Mouse (Mus musculus): Measurements from ENCODE around the gene Rps12-ps3. TPM values are rescaled to one million over a fixed set of nuclear protein-coding genes. Genes with fewer than 3 reads are reported as not detected.

Gene Rps12-ps3
- polyA plus RNA-seq, 1 experiment from 2014 or later: 55.6 TPM

DNA sequence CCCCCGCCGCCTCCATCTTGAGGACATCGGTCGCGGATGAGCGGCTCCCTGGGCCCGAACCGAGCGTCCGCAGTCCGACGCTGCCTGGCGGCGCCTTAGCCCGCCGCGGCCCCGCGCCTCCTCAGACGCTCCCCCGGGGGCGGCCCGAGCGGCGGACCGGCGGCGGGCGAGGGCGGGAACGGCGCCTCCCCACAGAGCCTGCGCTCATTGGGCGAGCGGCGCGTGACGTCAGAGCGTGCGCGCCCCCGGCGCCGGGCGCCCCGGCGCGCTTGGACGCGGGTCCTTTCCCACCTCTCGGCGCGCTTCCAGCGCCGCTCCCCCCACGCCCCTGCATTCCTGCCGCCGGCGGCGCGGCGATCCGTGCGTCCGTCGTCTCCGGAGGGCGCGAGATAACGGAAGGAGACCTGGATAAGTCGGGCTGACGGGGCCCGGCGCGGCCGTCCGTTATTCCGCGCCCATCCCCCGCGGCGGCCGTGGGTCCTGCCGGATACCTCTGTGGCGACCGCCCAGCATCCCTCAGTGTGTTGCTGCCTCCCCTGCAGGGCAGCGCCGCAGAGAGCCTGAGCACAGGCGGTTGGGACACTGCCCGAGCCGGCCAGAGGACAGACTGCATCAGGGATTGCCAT is 23.7 kb downstream of the Rps12-ps3 start, which contains the start of gene Pdzd8:
TSS of gene Pdzd8 (minus strand) at position 123 of the 626 bp plus-strand sequence.
- Histone ChIP-seq H3K4me1 (replicated peaks; ENCODE audit: control insufficient read depth, insufficient read depth, low read length) (peaks cover 20% of the 10 kb centered on the region), H3K9me3 (ENCODE audit: control insufficient read depth, low read length) (no peaks in the 10 kb centered on the region), H3K9ac (ENCODE audit: low read length) (peak within 1 kb of the TSS; percentile 88), H3K27me3 (replicated peaks; ENCODE audit: control insufficient read depth, insufficient read depth, low read length) (no peaks in the 10 kb centered on the region), H3K4me2 (ENCODE audit: low read length) (peak within 1 kb of the TSS; percentile 88), H3K4me3 (ENCODE audit: low read depth, low read length) (peak within 1 kb of the TSS; percentile 66), H3K27ac (ENCODE audit: low read depth) (peak within 1 kb of the TSS; percentile 93), H3K36me3 (ENCODE audit: control insufficient read depth, insufficient read depth, low read length) (no peaks in the 10 kb centered on the region)
- ATAC-seq (replicated peaks; ENCODE audit: low FRiP score, low TSS enrichment, low read depth) (peak; percentile 94), DNase-seq (ENCODE audit: low spot score) (peak; percentile 88)
- under 1% methylated on average over 85 of the region's 91 CpGs for WGBS

- Histone ChIP-seq H3K9ac (ENCODE audit: low read length) (peak overlapping the region; percentile 88), H3K4me1 (replicated peaks; ENCODE audit: control insufficient read depth, insufficient read depth, low read length) (peaks cover 16% of the 10 kb centered on the region), H3K9me3 (ENCODE audit: control insufficient read depth, low read length) (no peaks in the 10 kb centered on the region), H3K27me3 (replicated peaks; ENCODE audit: control insufficient read depth, insufficient read depth, low read length) (no peaks in the 10 kb centered on the region), H3K36me3 (ENCODE audit: control insufficient read depth, insufficient read depth, low read length) (no peaks in the 10 kb centered on the region), H3K4me3 (ENCODE audit: low read depth, low read length) (peak overlapping the region; percentile 66), H3K4me2 (ENCODE audit: low read length) (peak overlapping the region; percentile 81), H3K27ac (ENCODE audit: low read depth) (peak overlapping the region; percentile 93)
- DNase-seq (ENCODE audit: low spot score): no peak
- no peak for ATAC-seq (replicated peaks; ENCODE audit: low FRiP score, low TSS enrichment, low read depth)
- WGBS: 2% methylated on average over 11 of the region's 11 CpGs
Observed at GRCm38 (mm10) chr19:59346325-59346724, 24.2 kb downstream of the Rps12-ps3 start.

GRCm38 (mm10) chr19:59349329-59349960 is 27.4 kb downstream of the Rps12-ps3 start:
- H3K36me3 ChIP-seq (ENCODE audit: control insufficient read depth, insufficient read depth, low read length): no peaks in the 10 kb centered on the region
- H3K27ac ChIP-seq (ENCODE audit: low read depth): no peak overlapping the region
- no peak for DNase-seq (ENCODE audit: low spot score)
- H3K4me3 ChIP-seq (ENCODE audit: low read depth, low read length): no peak overlapping the region
- H3K4me1 ChIP-seq (replicated peaks; ENCODE audit: control insufficient read depth, insufficient read depth, low read length): peaks cover 4% of the 10 kb centered on the region; the same call in 1 of the 2 replicates
- H3K27me3 ChIP-seq (replicated peaks; ENCODE audit: control insufficient read depth, insufficient read depth, low read length): no peaks in the 10 kb centered on the region
- H3K4me2 ChIP-seq (ENCODE audit: low read length): no peak overlapping the region
- 92% methylated on average over 6 of the region's 6 CpGs for WGBS
- H3K9me3 ChIP-seq (ENCODE audit: control insufficient read depth, low read length): no peaks in the 10 kb centered on the region
- no peak overlapping the region for H3K9ac ChIP-seq (ENCODE audit: low read length)
- ATAC-seq (replicated peaks; ENCODE audit: low FRiP score, low TSS enrichment, low read depth): no peak

DNA sequence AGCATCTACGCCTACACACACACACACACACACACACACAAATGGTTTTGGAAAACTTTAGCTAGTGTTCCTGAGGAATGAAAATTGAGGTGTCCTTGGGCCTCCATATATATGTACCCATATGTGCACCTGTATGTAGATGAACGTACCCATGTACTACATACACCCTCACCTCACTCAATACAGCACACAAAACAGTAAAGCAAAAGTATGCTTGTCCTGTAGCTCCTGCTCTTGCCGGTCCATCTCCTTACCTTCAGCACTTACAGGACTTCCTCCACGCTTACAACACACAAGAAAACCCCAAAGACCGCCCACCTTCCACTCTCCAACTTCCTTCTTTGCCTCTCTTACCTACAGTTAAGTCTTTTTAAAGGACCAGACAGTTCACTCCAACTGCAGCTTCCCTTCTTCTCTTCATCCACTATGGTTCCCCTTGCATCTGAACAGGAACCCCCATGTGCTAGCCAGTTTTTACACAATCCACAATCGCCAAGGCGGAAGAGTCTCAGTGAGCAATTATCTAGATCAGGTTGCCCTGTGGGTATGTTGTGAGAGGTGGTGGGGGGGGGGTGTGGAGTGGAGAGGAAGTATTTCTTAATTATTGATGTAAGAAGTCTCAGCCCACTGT is 28.3 kb downstream of the Rps12-ps3 start:
- Histone ChIP-seq H3K9ac (ENCODE audit: low read length) (no peak overlapping the region), H3K4me1 (replicated peaks; ENCODE audit: control insufficient read depth, insufficient read depth, low read length) (peaks cover 4% of the 10 kb centered on the region; the same call in 1 of the 2 replicates), H3K27me3 (replicated peaks; ENCODE audit: control insufficient read depth, insufficient read depth, low read length) (no peaks in the 10 kb centered on the region), H3K27ac (ENCODE audit: low read depth) (no peak overlapping the region), H3K9me3 (ENCODE audit: control insufficient read depth, low read length) (no peaks in the 10 kb centered on the region), H3K36me3 (ENCODE audit: control insufficient read depth, insufficient read depth, low read length) (no peaks in the 10 kb centered on the region), H3K4me2 (ENCODE audit: low read length) (no peak overlapping the region), H3K4me3 (ENCODE audit: low read depth, low read length) (no peak overlapping the region)
- DNase-seq (ENCODE audit: low spot score): no peak
- WGBS: 81% methylated on average over 7 of the region's 7 CpGs
- no peak for ATAC-seq (replicated peaks; ENCODE audit: low FRiP score, low TSS enrichment, low read depth)

- Histone ChIP-seq H3K4me2 (ENCODE audit: low read length) (peak overlapping the region; percentile 7; the same call in 1 of the 2 replicates), H3K27ac (ENCODE audit: low read depth) (no peak overlapping the region), H3K27me3 (replicated peaks; ENCODE audit: control insufficient read depth, insufficient read depth, low read length) (no peaks in the 10 kb centered on the region), H3K4me3 (ENCODE audit: low read depth, low read length) (no peak overlapping the region), H3K4me1 (replicated peaks; ENCODE audit: control insufficient read depth, insufficient read depth, low read length) (peaks cover 3% of the 10 kb centered on the region; the same call in 1 of the 2 replicates), H3K36me3 (ENCODE audit: control insufficient read depth, insufficient read depth, low read length) (no peaks in the 10 kb centered on the region), H3K9me3 (ENCODE audit: control insufficient read depth, low read length) (no peaks in the 10 kb centered on the region), H3K9ac (ENCODE audit: low read length) (no peak overlapping the region)
- ATAC-seq (replicated peaks; ENCODE audit: low FRiP score, low TSS enrichment, low read depth) (peak; percentile 32; the same call in 1 of the 2 replicates), DNase-seq (ENCODE audit: low spot score) (no peak)
- 29% methylated on average over 15 of the region's 15 CpGs for WGBS
Observed at GRCm38 (mm10) chr19:59351151-59351889, 29.2 kb downstream of the Rps12-ps3 start.

DNA sequence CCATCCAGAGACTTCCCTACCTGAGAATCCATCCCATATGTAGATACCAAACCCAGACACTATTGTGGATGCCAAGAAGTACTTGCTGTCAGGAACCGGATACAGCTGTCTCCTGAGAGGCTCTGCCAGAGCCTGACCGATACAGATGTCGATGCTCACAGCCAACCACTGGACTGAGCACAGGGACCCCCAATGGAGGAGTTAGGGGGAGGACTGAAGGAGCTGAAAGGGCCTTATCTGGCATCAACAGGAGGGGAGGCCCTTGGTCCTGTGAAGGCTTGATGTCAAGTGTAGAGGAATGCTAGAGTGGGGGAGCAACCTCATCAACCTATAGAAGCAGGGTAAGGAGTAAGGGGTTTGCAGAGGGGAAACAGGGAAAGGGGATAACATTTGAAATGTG is 30.7 kb downstream of the Rps12-ps3 start:
- DNase-seq (ENCODE audit: low spot score): no peak
- Histone ChIP-seq H3K9me3 (ENCODE audit: control insufficient read depth, low read length) (no peaks in the 10 kb centered on the region), H3K4me2 (ENCODE audit: low read length) (no peak overlapping the region), H3K36me3 (ENCODE audit: control insufficient read depth, insufficient read depth, low read length) (no peaks in the 10 kb centered on the region), H3K27ac (ENCODE audit: low read depth) (no peak overlapping the region), H3K27me3 (replicated peaks; ENCODE audit: control insufficient read depth, insufficient read depth, low read length) (no peaks in the 10 kb centered on the region), H3K4me1 (replicated peaks; ENCODE audit: control insufficient read depth, insufficient read depth, low read length) (no peaks in the 10 kb centered on the region; the same call in 1 of the 2 replicates), H3K4me3 (ENCODE audit: low read depth, low read length) (no peak overlapping the region), H3K9ac (ENCODE audit: low read length) (no peak overlapping the region)
- 86% methylated on average over 3 of the region's 3 CpGs for WGBS
- ATAC-seq (replicated peaks; ENCODE audit: low FRiP score, low TSS enrichment, low read depth): no peak

GRCm38 (mm10) chr19:59354906-59355305 is 32.8 kb downstream of the Rps12-ps3 start:
- ATAC-seq (replicated peaks; ENCODE audit: low FRiP score, low TSS enrichment, low read depth): no peak
- H3K27ac ChIP-seq (ENCODE audit: low read depth): no peak overlapping the region
- WGBS: 47% methylated on average over 2 of the region's 2 CpGs

GRCm38 (mm10) chr19:59356388-59356787 is 34.3 kb downstream of the Rps12-ps3 start:
- Histone ChIP-seq H3K4me3 (ENCODE audit: low read depth, low read length) (no peak overlapping the region), H3K4me2 (ENCODE audit: low read length) (no peak overlapping the region), H3K4me1 (replicated peaks; ENCODE audit: control insufficient read depth, insufficient read depth, low read length) (no peaks in the 10 kb centered on the region), H3K36me3 (ENCODE audit: control insufficient read depth, insufficient read depth, low read length) (no peaks in the 10 kb centered on the region), H3K27me3 (replicated peaks; ENCODE audit: control insufficient read depth, insufficient read depth, low read length) (no peaks in the 10 kb centered on the region), H3K27ac (ENCODE audit: low read depth) (no peak overlapping the region), H3K9me3 (ENCODE audit: control insufficient read depth, low read length) (no peaks in the 10 kb centered on the region), H3K9ac (ENCODE audit: low read length) (no peak overlapping the region)
- no peak for ATAC-seq (replicated peaks; ENCODE audit: low FRiP score, low TSS enrichment, low read depth)
- WGBS: 69% methylated on average over 3 of the region's 3 CpGs
- no peak for DNase-seq (ENCODE audit: low spot score)

More at GRCm38 (mm10) chr19:59354906-59355305, 32.8 kb downstream of the Rps12-ps3 start:
- Histone ChIP-seq H3K4me3 (ENCODE audit: low read depth, low read length) (no peak overlapping the region), H3K36me3 (ENCODE audit: control insufficient read depth, insufficient read depth, low read length) (no peaks in the 10 kb centered on the region), H3K27me3 (replicated peaks; ENCODE audit: control insufficient read depth, insufficient read depth, low read length) (no peaks in the 10 kb centered on the region), H3K4me2 (ENCODE audit: low read length) (no peak overlapping the region), H3K4me1 (replicated peaks; ENCODE audit: control insufficient read depth, insufficient read depth, low read length) (no peaks in the 10 kb centered on the region; the same call in 1 of the 2 replicates), H3K9ac (ENCODE audit: low read length) (no peak overlapping the region), H3K9me3 (ENCODE audit: control insufficient read depth, low read length) (no peaks in the 10 kb centered on the region)
- DNase-seq (ENCODE audit: low spot score): no peak

Measured in intestine, embryonic 14.5 days (tissue).